Mouse (Mus musculus): ENCODE results near the gene Gm14408. TPM values are rescaled to one million over a fixed set of nuclear protein-coding genes. Genes with fewer than 3 reads are reported as not detected.
"Not testable (repeated sequence)": the region's sequence is repeated elsewhere in the genome, so short reads cannot be mapped to it uniquely, and the experiment has no call there.

The Gm14408 gene
- not detected in 2 replicates for polyA plus RNA-seq (2015; fragmentation: Nextera tagmentation; extraction: Ambion mirVana)

DNA sequence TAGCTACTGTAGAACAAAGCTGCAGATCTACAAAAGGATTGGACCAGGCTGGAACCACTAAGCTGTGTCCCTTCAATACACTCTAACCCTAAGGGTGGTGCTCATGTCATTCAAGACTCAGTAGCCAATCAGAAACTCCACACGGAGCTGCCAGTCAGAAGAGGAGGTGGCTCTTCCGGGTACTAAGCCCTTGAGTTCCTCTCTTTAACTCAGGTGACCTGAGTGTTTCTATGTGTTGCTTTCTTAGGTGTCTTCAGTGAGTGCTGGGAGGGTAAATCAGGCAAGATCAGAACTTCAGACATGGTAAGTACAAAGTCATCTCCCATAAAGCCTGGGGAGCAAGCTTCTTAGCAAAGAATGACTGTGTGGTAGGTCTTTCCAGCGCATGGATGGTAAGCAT, at the start of gene Gm14408:
Gene Gm14408 (plus strand): TSS at position 301 of the 400 bp plus-strand sequence.
- not testable (repeated sequence) for H3K27me3 ChIP-seq (replicated peaks); H3K9ac ChIP-seq; ATAC-seq (replicated peaks); H3K4me3 ChIP-seq; H3K4me1 ChIP-seq; H3K4me2 ChIP-seq; H3K36me3 ChIP-seq (replicated peaks); H3K27ac ChIP-seq; H3K9me3 ChIP-seq
- WGBS: 82% methylated on average over 1 of the region's 3 CpGs

DNA sequence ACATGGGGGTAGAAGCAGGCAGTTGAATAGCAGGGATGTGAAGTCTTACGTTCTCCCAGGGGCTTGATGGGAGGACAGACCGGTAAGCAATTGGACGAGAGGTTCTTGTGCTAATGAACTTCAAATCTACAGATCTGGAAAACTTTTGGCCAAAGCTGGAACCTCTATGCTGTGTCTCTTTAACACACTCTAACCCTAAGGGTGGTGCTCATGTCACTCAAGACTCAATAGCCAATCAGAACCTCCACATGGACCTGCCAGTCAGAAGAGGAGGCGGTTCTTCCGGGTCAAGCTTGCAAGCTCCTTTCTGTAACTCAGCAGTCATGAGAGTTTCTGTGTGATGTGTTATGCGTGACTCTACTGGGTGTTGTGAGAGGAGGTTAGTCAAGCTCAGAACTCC, 32.6 kb upstream of the Gm14408 start, which contains the start of gene Gm14295:
Gene Gm14295 (plus strand): TSS at position 301 of the 400 bp plus-strand sequence.
- no CpG with 5 or more reads among the region's 6 CpGs for WGBS
- not testable (repeated sequence) for H3K27me3 ChIP-seq (replicated peaks); ATAC-seq (replicated peaks); H3K27ac ChIP-seq; H3K4me1 ChIP-seq; H3K9me3 ChIP-seq; H3K36me3 ChIP-seq (replicated peaks)
- H3K9ac ChIP-seq: peak within 1 kb of the TSS; percentile 32; the same call in 1 of the 2 replicates
- peak within 1 kb of the TSS; percentile 41 for H3K4me3 ChIP-seq
- peak within 1 kb of the TSS; percentile 42 for H3K4me2 ChIP-seq

DNA sequence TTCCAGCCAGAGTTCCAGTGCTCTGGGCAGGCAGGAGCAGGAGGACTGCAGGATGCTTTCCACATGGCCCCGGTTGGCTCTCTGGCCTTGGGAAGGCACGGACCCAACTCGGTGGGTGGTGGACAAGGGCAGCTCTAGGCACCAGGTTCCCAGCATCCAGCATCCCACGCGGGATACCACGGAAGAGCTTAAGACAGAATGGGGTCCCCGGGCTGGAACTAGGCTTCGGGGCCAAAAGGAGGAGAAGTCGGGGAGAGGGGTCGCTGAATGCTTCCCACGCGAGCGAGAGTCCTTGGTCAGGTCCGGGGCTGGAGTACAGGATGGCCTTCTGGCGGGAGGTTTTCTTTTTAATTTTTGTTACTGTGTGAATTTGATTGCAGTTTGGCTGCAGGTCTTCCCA, 32.2 kb upstream of the Gm14408 start:
- peak overlapping the region; percentile 32; the same call in 1 of the 2 replicates for H3K9ac ChIP-seq
- not testable (repeated sequence) for ATAC-seq (replicated peaks)
- WGBS: 27% methylated on average over 15 of the region's 15 CpGs

More for the DNA sequence above, 32.2 kb upstream of the Gm14408 start:
- not testable (repeated sequence) for H3K36me3 ChIP-seq (replicated peaks); H3K27me3 ChIP-seq (replicated peaks); H3K4me1 ChIP-seq; H3K27ac ChIP-seq; H3K9me3 ChIP-seq
- Histone ChIP-seq H3K4me2 (peak overlapping the region; percentile 42), H3K4me3 (peak overlapping the region; percentile 41)

Other genes with a start within 250 kb of the Gm14408 start
- gene Gm14308, start 194.8 kb upstream of the Gm14408 start, polyA plus RNA-seq (2015; fragmentation: Nextera tagmentation; extraction: Ambion mirVana): 20.7 and 22.4 TPM in 2 replicates
- gene Zfp973, start 160.6 kb upstream of the Gm14408 start, polyA plus RNA-seq (2015; fragmentation: Nextera tagmentation; extraction: Ambion mirVana): 8.8 and 9.3 TPM in 2 replicates
- gene Gm14305, start 122.8 kb upstream of the Gm14408 start, polyA plus RNA-seq (2015; fragmentation: Nextera tagmentation; extraction: Ambion mirVana): 31.1 and 36.7 TPM in 2 replicates
- 7.6 and 9.3 TPM in 2 replicates for gene Gm14295, start 32.5 kb upstream of the Gm14408 start, polyA plus RNA-seq (2015; fragmentation: Nextera tagmentation; extraction: Ambion mirVana)
- gene Gm14296, start 96.7 kb downstream of the Gm14408 start, polyA plus RNA-seq (2015; fragmentation: Nextera tagmentation; extraction: Ambion mirVana): 7.7 and 17.2 TPM in 2 replicates
- gene Gm14419, start 169.8 kb downstream of the Gm14408 start, polyA plus RNA-seq (2015; fragmentation: Nextera tagmentation; extraction: Ambion mirVana): 5.8 and 6.3 TPM in 2 replicates
- gene Gm14401, start 243.2 kb downstream of the Gm14408 start, polyA plus RNA-seq (2015; fragmentation: Nextera tagmentation; extraction: Ambion mirVana): 0.43 TPM in 1 of 2 replicates, not detected in the other